Mouse (Mus musculus): ENCODE results near the gene Rab9. TPM values are rescaled to one million over a fixed set of nuclear protein-coding genes. Genes with fewer than 3 reads are reported as not detected.

Gene Rab9
- polyA plus RNA-seq (2021; fragmentation: Nextera tagmentation): 73.8 and 78.1 TPM in 2 replicates
- long read RNA-seq, experiment 1, transcript Rab9-202 (3 exons, 1,447 nt): major isoform, 124 of 134 reads
- long read RNA-seq, experiment 1, partial matches to known transcripts: 1 of 134 reads
- long read RNA-seq, experiment 1, other reads (novel, unspliced or antisense): 9 of 134 reads
- long read RNA-seq, experiment 2, transcript Rab9-202 (3 exons, 1,447 nt): major isoform, 131 of 139 reads
- long read RNA-seq, experiment 2, partial matches to known transcripts: 0 of 139 reads
- long read RNA-seq, experiment 2, other reads (novel, unspliced or antisense): 8 of 139 reads

DNA sequence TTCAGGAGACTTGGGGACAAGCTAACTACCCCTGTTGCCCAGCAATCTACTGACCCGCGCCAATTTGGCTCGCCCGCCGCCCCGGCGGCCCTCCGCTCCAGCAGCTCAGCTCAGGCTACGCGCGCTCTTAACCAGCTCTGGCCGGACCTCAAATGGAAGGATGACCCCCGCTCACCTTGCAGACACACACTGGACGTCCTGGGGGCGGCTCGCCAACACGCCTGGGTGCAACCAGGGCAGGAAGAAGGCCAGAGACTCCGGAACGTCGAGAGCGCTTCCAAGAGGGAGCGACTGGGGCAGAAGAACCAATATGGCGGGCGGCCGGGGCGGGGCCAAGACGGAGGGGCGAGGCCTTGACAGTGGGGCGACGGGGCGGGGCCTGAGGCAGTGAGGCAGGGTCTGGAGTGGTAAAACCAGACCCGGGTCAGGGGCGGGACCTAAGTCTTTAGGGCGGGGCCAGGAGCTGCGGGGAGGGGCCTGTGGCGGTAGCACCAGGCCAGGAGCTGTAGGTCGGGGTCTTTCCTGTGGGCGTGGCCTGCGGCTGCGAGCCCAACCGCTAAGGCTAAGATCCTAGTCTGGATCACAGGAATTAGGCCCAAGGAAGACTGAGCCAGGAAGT is at the start of gene Rab9:
Rab9 (minus strand) TSS at position 503 of the 619 bp plus-strand sequence.

DNA sequence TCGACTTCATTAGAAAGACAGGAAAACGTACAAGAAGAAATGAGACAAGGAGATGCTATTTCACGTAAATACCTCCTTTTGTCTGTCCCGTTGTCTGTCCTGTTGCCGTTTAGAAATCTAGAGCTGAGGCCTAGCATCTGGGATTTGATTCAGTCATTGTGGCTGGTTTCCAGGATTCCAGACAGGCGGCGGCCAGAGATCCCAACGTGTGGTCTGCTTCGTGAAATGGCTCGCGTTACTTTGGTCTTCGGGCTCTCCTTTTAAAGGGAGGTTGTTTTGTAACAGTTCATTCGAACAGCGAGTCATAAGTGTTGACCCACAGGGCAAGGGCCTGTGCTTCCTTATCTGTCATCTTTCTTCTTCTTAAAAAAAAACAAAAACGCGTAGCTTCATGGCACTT is 38.7 kb upstream of the Rab9 start, which contains the start of gene Tceanc:
Tceanc (minus strand) TSS at position 223 of the 400 bp plus-strand sequence.

DNA sequence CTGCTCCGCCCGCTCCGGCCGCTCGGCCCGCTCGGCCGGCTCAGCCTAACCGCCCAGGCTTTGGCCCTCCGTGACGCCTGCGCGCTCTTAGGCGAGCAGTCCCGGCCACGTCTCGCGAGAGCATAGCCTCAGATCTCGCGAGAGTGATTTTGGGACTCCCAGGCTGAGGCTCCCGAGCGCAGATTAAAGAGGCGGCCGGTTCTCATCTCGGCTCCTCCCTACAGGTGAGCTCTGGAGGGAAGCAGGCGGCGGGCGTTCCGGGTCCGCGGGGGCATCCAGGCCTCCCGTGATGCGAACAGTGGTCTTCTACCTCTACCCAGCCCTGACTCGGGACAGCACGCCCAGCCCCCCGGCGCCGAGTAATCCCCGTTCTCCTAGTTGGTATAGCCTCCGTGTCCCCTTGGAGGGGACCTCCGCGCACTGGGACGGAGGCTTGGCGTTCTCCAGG is 39.0 kb downstream of the Rab9 start, which contains the start of gene Ofd1:
Ofd1 (minus strand) TSS at position 89 of the 448 bp plus-strand sequence.

DNA sequence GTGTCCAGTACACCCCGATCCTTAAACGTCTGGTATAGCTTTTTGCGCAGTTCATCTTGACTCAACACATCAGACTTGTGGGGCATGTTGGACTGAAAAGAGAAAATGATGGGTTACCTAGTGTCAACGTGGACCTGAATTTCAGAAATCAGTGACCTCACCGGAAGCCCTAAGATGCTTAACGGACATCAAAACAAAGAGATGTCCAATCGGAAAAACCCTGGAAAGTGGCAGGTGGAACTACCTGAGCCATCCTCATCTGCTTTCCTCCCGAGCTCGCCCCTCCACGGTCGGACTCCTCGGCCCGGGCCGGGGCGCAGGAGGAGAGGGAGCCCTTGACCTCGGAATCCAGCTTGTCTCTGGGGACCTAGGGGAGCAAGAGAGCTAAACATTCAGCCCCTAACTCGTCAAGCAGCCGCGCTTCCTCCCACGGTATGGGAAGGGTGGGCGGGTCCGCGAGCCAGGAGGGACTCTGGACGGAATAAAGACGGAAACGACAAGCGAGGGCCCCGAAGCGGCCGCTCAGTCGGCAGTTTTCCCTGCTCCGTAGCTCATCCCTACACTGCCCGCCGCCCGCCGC is 39.5 kb downstream of the Rab9 start, which contains the start of gene Trappc2:
Trappc2 (plus strand) TSS at position 539 of the 580 bp plus-strand sequence.

Other genes starting within 250 kb of the Rab9 start
- 444 and 472 TPM in 2 replicates for gene Gpm6b, start 241.0 kb downstream of the Rab9 start, polyA plus RNA-seq (2021; fragmentation: Nextera tagmentation)
- 107 and 108 TPM in 2 replicates for gene Trappc2, start 39.3 kb downstream of the Rab9 start, polyA plus RNA-seq (2021; fragmentation: Nextera tagmentation)
- gene Ofd1, start 39.2 kb downstream of the Rab9 start, polyA plus RNA-seq (2021; fragmentation: Nextera tagmentation): 1.4 and 1.6 TPM in 2 replicates
- 1.1 and 1.7 TPM in 2 replicates for gene Tceanc, start 38.7 kb upstream of the Rab9 start, polyA plus RNA-seq (2021; fragmentation: Nextera tagmentation)
- 1.5 and 2.5 TPM in 2 replicates for gene Egfl6, start 105.9 kb upstream of the Rab9 start, polyA plus RNA-seq (2021; fragmentation: Nextera tagmentation)

Measured in layer of hippocampus, adult 6 months (tissue).